Mouse (Mus musculus) midbrain, embryonic 11.5 days (tissue): ENCODE measurements around the gene Glod5. TPM values are rescaled to one million over a fixed set of nuclear protein-coding genes. Genes with fewer than 3 reads are reported as not detected.

Experiments
- polyA plus RNA-seq: library from polyadenylated mRNA; unstranded; fragments of >200 nt; fragmentation: Nextera tagmentation; extraction: Ambion mirVana; gene quantifications from 2 replicates; pipeline ENCODE4 v1.2.1, GENCODE M21; 2014

Glod5 gene
- polyA plus RNA-seq, 1 experiment from 2014 or later = not detected

Other genes with a start within 250 kb of the Glod5 start
- gene Gripap1, start 228.7 kb downstream of the Glod5 start, polyA plus RNA-seq = 51.7 and 52.0 TPM in 2 replicates
- gene Kcnd1, start 196.2 kb downstream of the Glod5 start, polyA plus RNA-seq = 0.86 and 1.1 TPM in 2 replicates
- gene Otud5, start 177.1 kb downstream of the Glod5 start, polyA plus RNA-seq = 33.9 and 34.8 TPM in 2 replicates
- 13.2 and 13.3 TPM in 2 replicates for gene Pim2, start 140.2 kb downstream of the Glod5 start, polyA plus RNA-seq
- gene Slc35a2, start 134.5 kb downstream of the Glod5 start, polyA plus RNA-seq = 10.1 and 11.2 TPM in 2 replicates
- gene Pqbp1, start 119.2 kb downstream of the Glod5 start, polyA plus RNA-seq = 143 and 160 TPM in 2 replicates
- gene Timm17b, start 119.1 kb downstream of the Glod5 start, polyA plus RNA-seq = 163 and 179 TPM in 2 replicates
- not detected in 2 replicates for gene Gm10491, start 110.7 kb downstream of the Glod5 start, polyA plus RNA-seq
- not detected in 2 replicates for gene Gm10490, start 109.0 kb downstream of the Glod5 start, polyA plus RNA-seq
- 21.9 and 26.9 TPM in 2 replicates for gene Pcsk1n, start 98.7 kb downstream of the Glod5 start, polyA plus RNA-seq
- gene Eras, start 89.9 kb downstream of the Glod5 start, polyA plus RNA-seq = not detected in 2 replicates
- gene Hdac6, start 70.6 kb downstream of the Glod5 start, polyA plus RNA-seq = 58.4 and 60.4 TPM in 2 replicates
- gene Gata1, start 40.4 kb downstream of the Glod5 start, polyA plus RNA-seq = 4.8 and 5.2 TPM in 2 replicates
- 80.8 and 82.6 TPM in 2 replicates for gene Suv39h1, start 56.3 kb upstream of the Glod5 start, polyA plus RNA-seq
- 0.26 and 0.34 TPM in 2 replicates for gene Was, start 72.0 kb upstream of the Glod5 start, polyA plus RNA-seq
- 21.9 and 23.4 TPM in 2 replicates for gene Wdr13, start 114.4 kb upstream of the Glod5 start, polyA plus RNA-seq
- gene Rbm3, start 127.4 kb upstream of the Glod5 start, polyA plus RNA-seq = 439 and 458 TPM in 2 replicates
- 11.5 and 11.6 TPM in 2 replicates for gene Tbc1d25, start 157.7 kb upstream of the Glod5 start, polyA plus RNA-seq
- 32.0 and 36.1 TPM in 2 replicates for gene Ebp, start 175.0 kb upstream of the Glod5 start, polyA plus RNA-seq
- 14.7 and 15.9 TPM in 2 replicates for gene Porcn, start 188.0 kb upstream of the Glod5 start, polyA plus RNA-seq
- 40.2 and 44.3 TPM in 2 replicates for gene Ftsj1, start 233.9 kb upstream of the Glod5 start, polyA plus RNA-seq